Mouse (Mus musculus) embryonic facial prominence, embryonic 11.5 days (tissue): ENCODE measurements at regions not wholly inside any gene's neighbourhood (a gene's known extent, or its start where the extent isn't known, plus 50 kb on each side); places are given as distances from the start of the nearest gene placed in this dataset.

ENCODE experiments used
- ATAC-seq: fragments of 200-750 bp; cut with Nextera tagmentation; replicated peaks from 2 replicates; pipeline ENCODE4 v1.8.0; 2017; ENCODE audit warnings: low read depth; ENCODE audit not compliant: insufficient number of reproducible peaks, low FRiP score, low TSS enrichment
- DNase-seq: peaks from one replicate; pipeline ENCODE4 v3.0.0-alpha.2; 2015; ENCODE audit warnings: low spot score
- H3K27ac ChIP-seq: fragments of 300-500 bp; sonication (generic); replicated peaks from 2 replicates; pipeline ENCODE4 v1.5.1; 2014; ENCODE audit warnings: mild to moderate bottlenecking, low read depth, low read length, control low read depth
- H3K27me3 ChIP-seq: fragments of 300-500 bp; sonication (generic); 2 replicates; pipeline ENCODE4 v1.6.1; 2014; ENCODE audit warnings: mild to moderate bottlenecking, low read length, moderate library complexity, mixed read lengths; ENCODE audit not compliant: control insufficient read depth, insufficient read depth
- H3K36me3 ChIP-seq: fragments of 300-500 bp; sonication (generic); replicated peaks from 2 replicates; pipeline ENCODE4 v1.6.1; 2014; ENCODE audit warnings: low read depth, mild to moderate bottlenecking, low read length, moderate library complexity, mixed read lengths; ENCODE audit not compliant: control insufficient read depth, insufficient read depth
- H3K4me1 ChIP-seq: fragments of 300-500 bp; sonication (generic); 2 replicates; pipeline ENCODE4 v1.6.1; 2014; ENCODE audit warnings: low read length, mixed read lengths; ENCODE audit not compliant: control insufficient read depth, insufficient read depth
- H3K4me2 ChIP-seq: fragments of 300-500 bp; sonication (generic); 2 replicates; pipeline ENCODE4 v1.6.1; 2014; ENCODE audit warnings: low read depth, mild to moderate bottlenecking, control low read depth, low read length, moderate library complexity
- H3K4me3 ChIP-seq: fragments of 300-500 bp; sonication (generic); 2 replicates; pipeline ENCODE4 v1.5.1; 2014; ENCODE audit warnings: low read depth, low read length, control low read depth
- H3K9ac ChIP-seq: fragments of 300-500 bp; sonication (generic); replicated peaks from 2 replicates; pipeline ENCODE4 v1.6.1; 2014; ENCODE audit warnings: mild to moderate bottlenecking, control low read depth, low read length
- H3K9me3 ChIP-seq: fragments of 300-500 bp; sonication (generic); replicated peaks from 2 replicates; pipeline ENCODE4 v1.6.1; 2016; ENCODE audit warnings: mild to moderate bottlenecking, low read length, inconsistent platforms, mixed read lengths; ENCODE audit not compliant: control insufficient read depth
- WGBS: fragments of 180-500 bp; shearing (Covaris S2); extraction: QIAGEN DNeasy Blood & Tissue Kit; methylation state at CpG from one replicate; pipeline ENCODE4 v1.1.7; 2014; 5-methylcytosine and 5-hydroxymethylcytosine counted together

- Histone ChIP-seq H3K36me3 (no peaks in the 10 kb centered on the region), H3K4me2 (no peak overlapping the region), H3K27ac (no peak overlapping the region), H3K9ac (no peak overlapping the region), H3K27me3 (no peaks in the 10 kb centered on the region), H3K4me1 (no peaks in the 10 kb centered on the region), H3K4me3 (no peak overlapping the region), H3K9me3 (no peaks in the 10 kb centered on the region)
- DNase-seq = no peak
- 79% methylated on average over 3 of the region's 3 CpGs for WGBS
- no peak for ATAC-seq
These were observed 513.9 kb upstream of the Tusc1 start for GRCm38 (mm10) chr4:93849178-93849577.

GRCm38 (mm10) chr4:93830701-93831100, 495.4 kb upstream of the Tusc1 start:
- DNase-seq (no peak), ATAC-seq (no peak)
- Histone ChIP-seq H3K4me2 (no peak overlapping the region), H3K27ac (no peak overlapping the region), H3K9ac (no peak overlapping the region), H3K9me3 (no peaks in the 10 kb centered on the region), H3K27me3 (no peaks in the 10 kb centered on the region), H3K36me3 (no peaks in the 10 kb centered on the region), H3K4me1 (no peaks in the 10 kb centered on the region), H3K4me3 (no peak overlapping the region)

GRCm38 (mm10) chr4:93793104-93793503, 457.8 kb upstream of the Tusc1 start:
- H3K9me3 ChIP-seq = no peaks in the 10 kb centered on the region
- WGBS = 82% methylated on average over 1 of the region's 1 CpGs
- ATAC-seq = no peak

GRCm38 (mm10) chr4:93790157-93790556, 454.8 kb upstream of the Tusc1 start:
- Histone ChIP-seq H3K4me2 (no peak overlapping the region), H3K4me3 (no peak overlapping the region), H3K36me3 (no peaks in the 10 kb centered on the region), H3K9ac (no peak overlapping the region), H3K27ac (no peak overlapping the region), H3K4me1 (no peaks in the 10 kb centered on the region), H3K27me3 (no peaks in the 10 kb centered on the region), H3K9me3 (no peaks in the 10 kb centered on the region)
- no peak for ATAC-seq
- no peak for DNase-seq
- 77% methylated on average over 11 of the region's 11 CpGs for WGBS

More at GRCm38 (mm10) chr4:93793104-93793503, 457.8 kb upstream of the Tusc1 start:
- Histone ChIP-seq H3K4me3 (no peak overlapping the region), H3K36me3 (no peaks in the 10 kb centered on the region), H3K9ac (no peak overlapping the region), H3K27me3 (no peaks in the 10 kb centered on the region), H3K27ac (no peak overlapping the region), H3K4me1 (no peaks in the 10 kb centered on the region), H3K4me2 (no peak overlapping the region)
- DNase-seq = no peak

- Histone ChIP-seq H3K9ac (no peak overlapping the region), H3K4me3 (no peak overlapping the region), H3K9me3 (no peaks in the 10 kb centered on the region), H3K36me3 (no peaks in the 10 kb centered on the region), H3K4me2 (no peak overlapping the region), H3K27me3 (no peaks in the 10 kb centered on the region), H3K27ac (no peak overlapping the region), H3K4me1 (no peaks in the 10 kb centered on the region)
- DNase-seq (no peak), ATAC-seq (no peak)
- 87% methylated on average over 2 of the region's 2 CpGs for WGBS
These were observed 419.2 kb upstream of the Tusc1 start for GRCm38 (mm10) chr4:93754497-93754896.

- Histone ChIP-seq H3K36me3 (no peaks in the 10 kb centered on the region), H3K9me3 (no peaks in the 10 kb centered on the region), H3K4me3 (no peak overlapping the region), H3K27ac (no peak overlapping the region), H3K9ac (no peak overlapping the region), H3K4me1 (no peaks in the 10 kb centered on the region), H3K4me2 (no peak overlapping the region), H3K27me3 (no peaks in the 10 kb centered on the region)
- ATAC-seq (no peak), DNase-seq (no peak)
- 57% methylated on average over 2 of the region's 2 CpGs for WGBS
These were observed 411.0 kb upstream of the Tusc1 start for GRCm38 (mm10) chr4:93746326-93746725.

- Histone ChIP-seq H3K4me3 (no peak overlapping the region), H3K27me3 (no peaks in the 10 kb centered on the region), H3K4me2 (no peak overlapping the region), H3K9ac (no peak overlapping the region), H3K27ac (no peak overlapping the region), H3K36me3 (no peaks in the 10 kb centered on the region), H3K9me3 (no peaks in the 10 kb centered on the region), H3K4me1 (no peaks in the 10 kb centered on the region)
- 66% methylated on average over 3 of the region's 3 CpGs for WGBS
- ATAC-seq = no peak
- no peak for DNase-seq
These were observed 378.4 kb upstream of the Tusc1 start for GRCm38 (mm10) chr4:93713711-93714110.

GRCm38 (mm10) chr4:93676403-93677039, 341.2 kb upstream of the Tusc1 start:
- DNase-seq (no peak), ATAC-seq (no peak)
- no peaks in the 10 kb centered on the region for H3K9me3 ChIP-seq
- H3K4me2 ChIP-seq = no peak overlapping the region
- H3K36me3 ChIP-seq = no peaks in the 10 kb centered on the region
- H3K9ac ChIP-seq = no peak overlapping the region
- H3K27me3 ChIP-seq = no peaks in the 10 kb centered on the region
- H3K27ac ChIP-seq = no peak overlapping the region
- 78% methylated on average over 8 of the region's 8 CpGs for WGBS
- no peak overlapping the region for H3K4me3 ChIP-seq
- no peaks in the 10 kb centered on the region for H3K4me1 ChIP-seq
